Mouse (Mus musculus) liver, postnatal 0 days (tissue): ENCODE results near the gene Usf2.

ENCODE experiments used
- CTCF ChIP-seq: sonication (generic); IDR thresholded peaks from 2 replicates; pipeline ENCODE4 v1.5.1; 2016; ENCODE audit warnings: antibody characterized with exemption, low read depth
- EP300 ChIP-seq: IDR thresholded peaks from 2 replicates; pipeline ENCODE4 v1.6.1; 2016; ENCODE audit warnings: antibody characterized with exemption, low read depth, mild to moderate bottlenecking

DNA sequence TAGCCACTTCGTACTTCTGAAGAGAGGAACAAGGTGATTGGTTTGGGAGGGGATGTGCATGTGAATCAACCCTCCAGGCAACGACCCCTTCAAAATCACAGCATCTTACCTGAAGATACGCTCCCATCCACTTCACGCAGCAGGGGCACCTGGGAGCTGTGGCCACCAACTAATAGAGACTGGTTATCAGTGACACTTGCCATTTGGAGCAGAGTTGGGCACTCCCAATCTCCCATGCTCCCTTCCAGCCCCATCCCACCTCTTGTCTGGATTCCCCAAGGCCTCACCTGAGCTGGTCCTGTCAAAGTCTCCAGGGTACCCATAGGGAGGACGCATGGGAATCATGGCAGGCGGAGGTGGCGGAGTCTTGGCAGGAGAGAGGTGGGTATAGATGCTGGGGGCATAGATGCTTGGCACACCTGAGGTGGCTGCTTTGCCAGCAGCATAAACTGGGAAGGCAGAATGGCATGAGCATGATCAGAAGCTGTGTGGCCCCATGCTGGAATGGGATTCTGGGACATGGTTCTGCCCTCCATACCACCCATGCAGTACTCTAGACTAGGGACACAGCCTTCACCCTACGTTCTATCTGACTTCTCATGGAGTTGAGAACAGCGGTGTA, 2.4 kb upstream of the Usf2 start:
- TF ChIP-seq CTCF, result no peak
- no peak for TF ChIP-seq EP300
